Mouse (Mus musculus) bone marrow, adult 2 months (tissue): Measurements from ENCODE around the gene Ckap2l.

Source experiments
- CTCF ChIP-seq: fragments of 200-500 bp; IDR thresholded peaks from 2 replicates; pipeline ENCODE4 v1.5.1; 2011; ENCODE audit warnings: low read length, control low read depth; ENCODE audit not compliant: control insufficient read depth, insufficient read depth
- POLR2A ChIP-seq: fragments of 200-500 bp; IDR thresholded peaks from 2 replicates; pipeline ENCODE4 v1.6.1; 2011; ENCODE audit warnings: low read depth, mild to moderate bottlenecking, control low read depth, low read length, borderline replicate concordance; ENCODE audit not compliant: control insufficient read depth

DNA sequence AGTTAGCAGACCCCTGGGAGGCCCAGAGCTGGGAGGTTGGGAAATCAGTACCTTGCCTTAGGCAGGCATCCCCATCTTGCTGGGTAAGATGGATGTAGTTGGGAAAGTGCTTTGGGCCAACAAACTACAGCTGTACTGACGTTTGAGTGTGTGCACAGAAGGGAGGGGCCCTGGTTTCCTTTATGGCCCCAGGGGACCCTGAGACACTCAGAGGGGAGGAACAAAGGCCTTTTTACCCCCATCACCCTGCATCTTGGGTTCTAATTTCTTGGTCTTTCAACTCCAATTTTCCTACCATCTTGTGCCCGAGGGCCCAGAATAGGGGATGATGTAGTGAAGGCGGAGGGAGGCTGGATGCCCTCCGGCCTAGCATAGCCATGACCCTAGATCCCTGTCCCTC is 41.0 kb downstream of the Ckap2l start:
- no peak for TF ChIP-seq CTCF
- no peak for TF ChIP-seq POLR2A
